Mouse (Mus musculus) thymus, adult 2 months (tissue): ENCODE results near the gene Stk32c. TPM values are rescaled to one million over a fixed set of nuclear protein-coding genes. Genes with fewer than 3 reads are reported as not detected.
A peak's percentile ranks its signal among the peaks of the same experiment; 100 is the strongest.

Experiments used
- DNase-seq: peaks from one replicate; pipeline ENCODE4 v3.0.0; 2021
- H3K27ac ChIP-seq: fragments of 200-500 bp; 2 replicates; pipeline ENCODE4 v1.5.1; 2012; ENCODE audit warnings: low read length, control low read depth; ENCODE audit not compliant: control insufficient read depth, insufficient read depth
- H3K27me3 ChIP-seq: fragments of 200-500 bp; 2 replicates; pipeline ENCODE4 v1.6.1; 2012; ENCODE audit warnings: mild to moderate bottlenecking, low read length, moderate library complexity, mixed read lengths; ENCODE audit not compliant: control insufficient read depth, insufficient read depth
- H3K36me3 ChIP-seq: fragments of 200-500 bp; 2 replicates; pipeline ENCODE4 v1.6.1; 2012; ENCODE audit warnings: mild to moderate bottlenecking, low read length, moderate library complexity; ENCODE audit not compliant: control insufficient read depth, insufficient read depth
- H3K4me1 ChIP-seq: fragments of 200-500 bp; replicated peaks from 2 replicates; pipeline ENCODE4 v1.6.1; 2012; ENCODE audit warnings: low read length; ENCODE audit not compliant: control insufficient read depth, insufficient read depth
- H3K4me3 ChIP-seq: fragments of 200-500 bp; 2 replicates; pipeline ENCODE4 v1.5.1; 2012; ENCODE audit warnings: mild to moderate bottlenecking, low read length, control low read depth, moderate library complexity; ENCODE audit not compliant: control insufficient read depth, insufficient read depth
- CTCF ChIP-seq: fragments of 200-500 bp; IDR thresholded peaks from 2 replicates; pipeline ENCODE4 v1.5.1; 2012; ENCODE audit warnings: mild to moderate bottlenecking, control low read depth, low read length, moderate library complexity, borderline replicate concordance; ENCODE audit not compliant: control insufficient read depth, poor library complexity, insufficient read depth; ENCODE audit errors: extremely low read depth
- POLR2A ChIP-seq: fragments of 200-500 bp; IDR thresholded peaks from 2 replicates; pipeline ENCODE4 v1.6.1; 2012; ENCODE audit warnings: mild to moderate bottlenecking, low read length, control low read depth, moderate library complexity; ENCODE audit not compliant: control insufficient read depth, poor library complexity, insufficient read depth; ENCODE audit errors: extremely low read depth
- WGBS: fragments of 180-500 bp; shearing (Covaris S2); methylation state at CpG from one replicate; pipeline ENCODE4 v1.1.7; 2018; 5-methylcytosine and 5-hydroxymethylcytosine counted together
- polyA plus RNA-seq: library from polyadenylated mRNA; depleted of rRNA; stranded (reverse); fragments of >200 nt; gene quantifications from 2 replicates; pipeline ENCODE4 v1.2.3, GENCODE M21; 2012

The Stk32c gene
- polyA plus RNA-seq, 1 experiment = 1.3 TPM

GRCm38 (mm10) chr7:139246086-139246485, 33.0 kb upstream of the Stk32c start:
- DNase-seq = no peak
- WGBS = 97% methylated on average over 5 of the region's 5 CpGs
- Histone ChIP-seq H3K4me1 (peaks cover 16% of the 10 kb centered on the region), H3K27ac (no peak overlapping the region), H3K27me3 (no peaks in the 10 kb centered on the region), H3K4me3 (no peak overlapping the region), H3K36me3 (no peaks in the 10 kb centered on the region)
- TF ChIP-seq POLR2A = no peak
- TF ChIP-seq CTCF = no peak

- Histone ChIP-seq H3K4me3 (no peak overlapping the region), H3K36me3 (no peaks in the 10 kb centered on the region), H3K4me1 (peaks cover 6% of the 10 kb centered on the region), H3K27ac (no peak overlapping the region), H3K27me3 (no peaks in the 10 kb centered on the region)
- WGBS = 91% methylated on average over 3 of the region's 3 CpGs
- TF ChIP-seq CTCF (no peak), POLR2A (no peak)
- no peak for DNase-seq
These were observed 26.3 kb upstream of the Stk32c start for GRCm38 (mm10) chr7:139239432-139239831.

- H3K27ac ChIP-seq = no peak overlapping the region
- TF ChIP-seq CTCF = no peak
- no peak for TF ChIP-seq POLR2A
- peaks cover 9% of the 10 kb centered on the region for H3K4me1 ChIP-seq
- no peaks in the 10 kb centered on the region for H3K27me3 ChIP-seq
- H3K36me3 ChIP-seq = no peaks in the 10 kb centered on the region
- DNase-seq = no peak
- 91% methylated on average over 12 of the region's 12 CpGs for WGBS
- H3K4me3 ChIP-seq = no peak overlapping the region
These were observed 22.7 kb upstream of the Stk32c start for GRCm38 (mm10) chr7:139235651-139236358.

GRCm38 (mm10) chr7:139234426-139235188, 21.5 kb upstream of the Stk32c start:
- Histone ChIP-seq H3K4me3 (no peak overlapping the region), H3K27ac (no peak overlapping the region), H3K36me3 (no peaks in the 10 kb centered on the region), H3K27me3 (no peaks in the 10 kb centered on the region), H3K4me1 (peaks cover 9% of the 10 kb centered on the region)
- TF ChIP-seq CTCF (no peak), POLR2A (no peak)
- DNase-seq = no peak
- 61% methylated on average over 18 of the region's 18 CpGs for WGBS

GRCm38 (mm10) chr7:139233714-139234113, 20.6 kb upstream of the Stk32c start:
- H3K36me3 ChIP-seq = no peaks in the 10 kb centered on the region
- H3K27ac ChIP-seq = no peak overlapping the region
- TF ChIP-seq CTCF = peak; percentile 96
- TF ChIP-seq POLR2A = no peak
- 3% methylated on average over 7 of the region's 7 CpGs for WGBS
- H3K4me1 ChIP-seq = peaks cover 12% of the 10 kb centered on the region
- no peak overlapping the region for H3K4me3 ChIP-seq
- no peaks in the 10 kb centered on the region for H3K27me3 ChIP-seq
- peak; percentile 94 for DNase-seq

- H3K27ac ChIP-seq = no peak overlapping the region
- peaks cover 42% of the 10 kb centered on the region for H3K4me1 ChIP-seq
- no peaks in the 10 kb centered on the region for H3K36me3 ChIP-seq
- WGBS = 87% methylated on average over 12 of the region's 12 CpGs
- TF ChIP-seq CTCF (no peak), POLR2A (no peak)
- no peaks in the 10 kb centered on the region for H3K27me3 ChIP-seq
- H3K4me3 ChIP-seq = no peak overlapping the region
- DNase-seq = no peak
These were observed 17.1 kb upstream of the Stk32c start for GRCm38 (mm10) chr7:139230241-139230640.
